8 mouse cellular contexts compared by ENCODE assay signal in the genomic region with DNA sequence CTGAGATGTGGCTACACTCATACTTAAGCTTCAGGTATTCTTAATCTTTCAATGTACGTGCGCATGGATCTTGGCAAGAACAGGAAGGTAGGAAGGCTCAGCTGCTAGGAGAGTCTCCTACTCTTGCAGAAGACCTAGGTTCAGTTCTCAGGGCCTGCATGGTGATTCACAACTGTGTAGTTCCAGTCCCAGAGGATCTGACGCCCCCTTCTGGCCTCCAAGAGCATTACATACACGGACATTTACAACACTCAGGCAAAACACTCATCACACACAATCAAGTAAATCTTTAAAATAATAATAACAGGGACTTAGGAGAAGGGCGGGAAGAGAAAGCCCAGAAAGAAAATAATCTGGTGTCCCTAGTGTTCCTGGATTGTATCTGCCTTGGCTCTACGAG. TPM values are rescaled to one million over a fixed set of nuclear protein-coding genes. Genes with fewer than 3 reads are reported as not detected.
DNase-seq lines count a peak whose midpoint lies in the region; ATAC-seq and TF ChIP-seq lines count a peak whose summit lies in the region.

No protein-coding gene starts in this region.

- H3K9ac ChIP-seq in heart, postnatal 0 days (replicated peaks; ENCODE audit: low read depth, low read length) = no peak overlapping the region
- H3K9ac ChIP-seq in limb, embryonic 14.5 days (ENCODE audit: low read depth, low read length, severe bottlenecking) = no peak overlapping the region

- peak overlapping the region; percentile 75 for H3K4me2 ChIP-seq in heart, postnatal 0 days (ENCODE audit: low read depth, low read length)
- H3K4me2 ChIP-seq in limb, embryonic 14.5 days (replicated peaks; ENCODE audit: low read depth, low read length, severe bottlenecking) = peak overlapping the region; percentile 64

- H3K36me3 ChIP-seq in C2C12 (ENCODE audit: control insufficient read depth, insufficient read depth) = peaks cover 3% of the 10 kb centered on the region
- peaks cover 26% of the 10 kb centered on the region for H3K36me3 ChIP-seq in heart, postnatal 0 days (replicated peaks; ENCODE audit: control insufficient read depth, insufficient read depth, low read length)
- H3K36me3 ChIP-seq in limb, embryonic 14.5 days (ENCODE audit: control insufficient read depth, insufficient read depth, low read length) = peaks cover 19% of the 10 kb centered on the region

- WGBS in heart, postnatal 0 days = 57% methylated on average over 6 of the region's 6 CpGs
- 62% methylated on average over 6 of the region's 6 CpGs for WGBS in limb, embryonic 14.5 days

- H3K79me3 ChIP-seq in C2C12 (ENCODE audit: low read depth) = no peaks in the 10 kb centered on the region

- no peaks in the 10 kb centered on the region for H3K27me3 ChIP-seq in C2C12 (ENCODE audit: control insufficient read depth, insufficient read depth, insufficient read length)
- 0 out of 2 replicates have a peak, but pooled peaks cover 4% of the 10 kb centered on the region for H3K27me3 ChIP-seq in heart, postnatal 0 days (ENCODE audit: control insufficient read depth, insufficient read depth, low read length)
- no peaks in the 10 kb centered on the region for H3K27me3 ChIP-seq in limb, embryonic 14.5 days (ENCODE audit: control insufficient read depth, insufficient read depth, low read length)

- TF ChIP-seq EP300 in heart, postnatal 0 days (IDR thresholded peaks at IDR 0.05; ENCODE audit: low read depth) = no peak

- H3K27ac ChIP-seq in heart, postnatal 0 days (ENCODE audit: low read depth) = no peak overlapping the region
- H3K27ac ChIP-seq in limb, embryonic 14.5 days (replicated peaks; ENCODE audit: low read depth, low read length) = no peak overlapping the region

- no peaks in the 10 kb centered on the region for H3K79me2 ChIP-seq in C2C12 (ENCODE audit: control insufficient read depth, insufficient read depth)

- peak; percentile 41 to 56 for DNase-seq in cerebellum, postnatal 10 days
- no peak for DNase-seq in cerebellum, adult 9-11 months
- DNase-seq in cerebellum, postnatal 14 days = peak; percentile 52 to 67
- no peak for DNase-seq in heart, postnatal 0 days (ENCODE audit: low spot score)
- DNase-seq in limb, embryonic 14.5 days (ENCODE audit: low spot score) = no peak
- DNase-seq in natural killer cell, adult 2 months (ENCODE audit: low spot score in 2 of 2) = peak; percentile 30 to 57

- H3K4me1 ChIP-seq in heart, postnatal 0 days (ENCODE audit: control insufficient read depth, insufficient read depth) = 0 out of 2 replicates have a peak, but pooled peaks cover 7% of the 10 kb centered on the region
- peaks cover 7% of the 10 kb centered on the region; the same call in 1 of the 2 replicates for H3K4me1 ChIP-seq in limb, embryonic 14.5 days (ENCODE audit: control insufficient read depth, insufficient read depth, low read length)

- peak; percentile 7; the same call in 1 of the 2 replicates for ATAC-seq in heart, postnatal 0 days (ENCODE audit: insufficient read depth, low read depth)
- ATAC-seq in limb, embryonic 14.5 days (ENCODE audit: low FRiP score, low read depth) = no peak; the same call in 1 of the 2 replicates
- ATAC-seq in activated CD4-positive, CD25-positive, alpha-beta regulatory T cell, adult 4 months = no peak

- no peak overlapping the region for H3K4me3 ChIP-seq in C2C12 (ENCODE audit: insufficient read depth, poor library complexity, severe bottlenecking)
- peak overlapping the region; percentile 40; the same call in 1 of the 2 replicates for H3K4me3 ChIP-seq in heart, postnatal 0 days (ENCODE audit: low read depth, low read length)
- peak overlapping the region; percentile 34 for H3K4me3 ChIP-seq in limb, embryonic 14.5 days (replicated peaks; ENCODE audit: low read length)

- no peaks in the 10 kb centered on the region for H3K9me3 ChIP-seq in heart, postnatal 0 days (replicated peaks; ENCODE audit: control insufficient read depth, low read length)
- H3K9me3 ChIP-seq in limb, embryonic 14.5 days (ENCODE audit: control insufficient read depth, low read length) = no peaks in the 10 kb centered on the region

- no peak overlapping the region for H3ac ChIP-seq in C2C12 (ENCODE audit: control insufficient read depth, insufficient read length, low read depth)

- TF ChIP-seq CTCF in C2C12 (IDR thresholded peaks at IDR 0.05; ENCODE audit: control insufficient read depth, insufficient read depth, insufficient read length) = peak; percentile 27
- peak; percentile 46 for TF ChIP-seq CTCF in heart, postnatal 0 days (IDR thresholded peaks at IDR 0.05; ENCODE audit: low read depth)

- no peak for TF ChIP-seq POLR2A in limb, embryonic 14.5 days (IDR thresholded peaks at IDR 0.05; ENCODE audit: borderline replicate concordance, extremely low read depth, insufficient read depth, insufficient read length)

TF ChIP-seq in C2C12, 6 proteins besides CTCF, POLR2A, EP300 and RAD21:
- TF ChIP-seq MYOD1 (IDR thresholded peaks at IDR 0.05; ENCODE audit: control insufficient read depth, insufficient read length, low read depth) = no peak
- TF ChIP-seq USF1 (IDR thresholded peaks at IDR 0.05; ENCODE audit: low read depth) = no peak
- TF ChIP-seq MAX (IDR thresholded peaks at IDR 0.05) = no peak
- no peak for TF ChIP-seq CEBPB (IDR thresholded peaks at IDR 0.05; ENCODE audit: low read depth)
- TF ChIP-seq FOSL1 (IDR thresholded peaks at IDR 0.05; ENCODE audit: insufficient read depth, low read length, poor library complexity, severe bottlenecking) = no peak
- no peak for TF ChIP-seq MYOG (IDR thresholded peaks at IDR 0.05; ENCODE audit: control insufficient read depth, extremely low read depth, insufficient read length)

RNA-seq across cellular contexts. Expression of gene Trmo, which starts 14.8 kb away (rescaled TPM):
- polyA plus RNA-seq in C2C12 (2012; fragmentation: generic; extraction: Trizol) = 2.2 TPM
- total RNA-seq in heart, postnatal 0 days (2014; rRNA removed; ENCODE audit: low replicate concordance) = 3.9 and 12.1 TPM in 2 replicates
- polyA plus RNA-seq in heart, postnatal 0 days (2015; fragmentation: Nextera tagmentation; extraction: Ambion mirVana) = 5.8 and 6.5 TPM in 2 replicates
- 9.1 and 9.2 TPM in 2 replicates for polyA plus RNA-seq in limb, embryonic 14.5 days (2012; rRNA removed)
- 7.8 and 11.3 TPM in 2 replicates for polyA plus RNA-seq in limb, embryonic 14.5 days (2014; fragmentation: Nextera tagmentation; extraction: Ambion mirVana)
- 10 to 100 TPM; 10.9 to 16.3 TPM for polyA plus RNA-seq in activated CD4-positive, CD25-positive, alpha-beta regulatory T cell, adult 4 months (2017; shearing (Covaris generic))

RNA-seq across cellular contexts. Expression of gene Foxe1, which starts 31.0 kb away (rescaled TPM):
- polyA plus RNA-seq in C2C12 (2012; fragmentation: generic; extraction: Trizol) = not detected
- total RNA-seq in heart, postnatal 0 days (2014; rRNA removed; ENCODE audit: low replicate concordance) = 1.1 TPM in 1 of 2 replicates, not detected in the other
- 0.05 TPM in 1 of 2 replicates, not detected in the other for polyA plus RNA-seq in heart, postnatal 0 days (2015; fragmentation: Nextera tagmentation; extraction: Ambion mirVana)
- polyA plus RNA-seq in limb, embryonic 14.5 days (2012; rRNA removed) = not detected in 2 replicates
- polyA plus RNA-seq in limb, embryonic 14.5 days (2014; fragmentation: Nextera tagmentation; extraction: Ambion mirVana) = not detected in 2 replicates
- not detected for polyA plus RNA-seq in activated CD4-positive, CD25-positive, alpha-beta regulatory T cell, adult 4 months (2017; shearing (Covaris generic))

RNA-seq across cellular contexts. Expression of gene Hemgn, which starts 38.9 kb away (rescaled TPM):
- not detected for polyA plus RNA-seq in C2C12 (2012; fragmentation: generic; extraction: Trizol)
- total RNA-seq in heart, postnatal 0 days (2014; rRNA removed; ENCODE audit: low replicate concordance) = 0.27 TPM in 1 of 2 replicates, not detected in the other
- polyA plus RNA-seq in heart, postnatal 0 days (2015; fragmentation: Nextera tagmentation; extraction: Ambion mirVana) = 0.37 TPM in 1 of 2 replicates, not detected in the other
- polyA plus RNA-seq in limb, embryonic 14.5 days (2012; rRNA removed) = 0.41 and 0.60 TPM in 2 replicates
- polyA plus RNA-seq in limb, embryonic 14.5 days (2014; fragmentation: Nextera tagmentation; extraction: Ambion mirVana) = 0.45 and 0.80 TPM in 2 replicates
- 1 to 10 TPM in 1 of 2 experiments, under 1 TPM in 1; 0.93 to 2.7 TPM for polyA plus RNA-seq in activated CD4-positive, CD25-positive, alpha-beta regulatory T cell, adult 4 months (2017; shearing (Covaris generic))

Comparison
In these comparisons a context has a peak if more than half of its experiments do, and no peak if none do; other contexts are left out.
1. DNase-seq: peak in cerebellum, postnatal 10 days (2 of 2), cerebellum, postnatal 14 days (2 of 2) and natural killer cell, adult 2 months (2 of 2); none in cerebellum, adult 9-11 months (single experiment), heart, postnatal 0 days (single experiment) and limb, embryonic 14.5 days (single experiment).